Mouse (Mus musculus) Patski (cell line): ENCODE data around the gene Rab3a. TPM values are rescaled to one million over a fixed set of nuclear protein-coding genes. Genes with fewer than 3 reads are reported as not detected.

Source experiments
- ATAC-seq: fragments of 100-300 bp; one replicate; pipeline ENCODE4 v1.8.0; 2021
- CTCF ChIA-PET: fragments of 350-600 bp; sonication (Branson Sonifier 250); formaldehyde crosslinking; loops from one replicate; lab custom pipeline; 2022; ENCODE audit warnings: inconsistent platforms; lab: Charles Lee
- POLR2A ChIA-PET: fragments of 350-600 bp; sonication (Branson Sonifier 250); formaldehyde crosslinking; loops from one replicate; lab custom pipeline; 2022; ENCODE audit warnings: antibody characterized with exemption, inconsistent platforms; lab: Charles Lee
- DNase-seq: peaks from one replicate; pipeline ENCODE4 v3.0.0-alpha.2; 2011; ENCODE audit warnings: low read depth, low spot score
- H3K27me3 ChIP-seq: fragments of 371-371 bp; one replicate; pipeline ENCODE4 v1.5.1; 2021
- CTCF ChIP-seq: fragments of 100-300 bp; IDR thresholded peaks from one replicate; pipeline ENCODE4 v1.5.1; 2021
- in situ Hi-C: fragments of 300-500 bp; cut with MboI; formaldehyde crosslinking; loops from 3 replicates; pipeline ENCODE4 v1.11.1; 2018; ENCODE audit warnings: low pct_unique_long_range_greater_than_20kb, mixed read lengths
- polyA plus RNA-seq: library from polyadenylated mRNA; unstranded; gene quantifications from one replicate; pipeline ENCODE4 v1.2.3, GENCODE M21; 2021

The Rab3a gene
- polyA plus RNA-seq, result 35.0 TPM

DNA sequence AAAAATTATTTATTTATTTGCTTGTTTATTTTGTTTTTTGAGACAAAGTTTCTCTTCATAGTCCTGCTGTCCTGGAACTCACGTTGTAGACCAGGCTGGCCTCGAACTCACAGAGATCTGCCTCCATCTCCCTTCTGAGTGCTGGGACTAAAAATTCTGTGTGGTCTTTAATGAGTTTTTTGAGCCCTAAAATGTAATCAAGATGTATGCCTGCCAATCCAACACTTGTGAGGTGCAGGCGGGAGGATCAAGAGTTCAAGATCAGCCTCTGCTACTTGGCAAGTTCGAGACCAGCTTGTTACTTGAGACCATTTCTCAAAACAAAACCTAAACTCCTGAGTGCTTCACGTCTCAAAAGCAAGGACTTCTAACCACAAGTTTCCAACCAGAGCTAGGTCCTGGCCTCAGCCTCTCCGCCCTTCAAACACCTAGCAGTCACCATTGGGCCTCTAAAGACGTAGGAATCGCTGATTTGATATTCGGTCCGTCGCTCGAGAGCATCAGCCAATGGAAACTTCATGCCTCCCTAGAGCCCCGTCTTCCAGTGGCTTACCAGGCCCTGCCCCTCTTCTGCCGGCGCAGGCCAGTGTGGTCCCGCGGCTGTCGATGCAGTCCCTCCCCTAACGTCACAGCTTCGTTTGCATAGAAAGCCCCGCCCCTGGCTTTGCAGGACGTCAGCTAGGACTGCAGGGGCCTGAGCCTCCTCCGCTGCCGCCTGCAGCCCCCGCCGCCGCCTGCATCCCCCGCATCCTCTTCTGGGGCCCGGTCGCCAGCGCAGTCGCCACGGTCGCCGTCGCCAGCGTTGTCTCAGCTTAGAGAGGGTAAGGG, at the start of gene Rab3a:
Gene Rab3a (plus strand): TSS at position 637 of the 828 bp plus-strand sequence.
- CTCF ChIA-PET, result interaction anchor here (0.8 to 1.0 kb wide), 3 partner anchors 33 to 81 kb away, joined by 3 to 4 read pairs (median 3); partner anchors contain the start of gene Gm3336
- POLR2A ChIA-PET, result interaction anchor here (0.5 to 0.6 kb wide), 2 partner anchors 13 to 31 kb away, joined by 4 read pairs; partner anchors contain the start of gene Pde4c
- no peaks in the 10 kb centered on the region for H3K27me3 ChIP-seq
- ATAC-seq (peak; percentile 95), DNase-seq (peak; percentile 82)
- in situ Hi-C loops, result loop anchor here (5.0 kb wide), 1 partner anchor 37 kb away; the partner anchor contains the start of gene Gm3336
- no peak for TF ChIP-seq CTCF

DNA sequence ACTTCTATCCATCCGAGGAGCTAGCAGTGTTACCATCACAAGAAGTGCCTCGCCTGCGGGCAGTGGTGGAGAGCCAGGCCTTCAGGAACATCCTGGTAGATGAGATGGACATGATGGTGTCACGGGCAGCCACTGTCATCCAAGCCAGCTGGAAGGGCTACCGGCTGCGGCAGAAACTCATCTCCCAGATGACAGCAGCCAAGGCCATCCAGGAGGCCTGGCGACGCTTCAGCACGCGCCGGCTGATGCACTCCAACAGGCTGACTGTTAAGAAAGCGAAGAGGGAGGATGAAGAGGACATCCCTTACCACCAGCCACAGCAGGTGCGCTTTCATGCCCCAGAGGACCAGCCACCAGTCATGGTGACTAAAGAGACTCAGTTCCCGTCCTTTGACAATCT, 46.2 kb upstream of the Rab3a start:
- ChIA-PET CTCF (no interaction called here), POLR2A (interaction anchor here (0.6 kb wide), 1 partner anchor 101 kb away, joined by 6 read pairs; no protein-coding TSS in a partner anchor)
- no peaks in the 10 kb centered on the region for H3K27me3 ChIP-seq
- TF ChIP-seq CTCF, result no peak
- DNase-seq (no peak), ATAC-seq (no peak)
- in situ Hi-C loops, result no loop called here

DNA sequence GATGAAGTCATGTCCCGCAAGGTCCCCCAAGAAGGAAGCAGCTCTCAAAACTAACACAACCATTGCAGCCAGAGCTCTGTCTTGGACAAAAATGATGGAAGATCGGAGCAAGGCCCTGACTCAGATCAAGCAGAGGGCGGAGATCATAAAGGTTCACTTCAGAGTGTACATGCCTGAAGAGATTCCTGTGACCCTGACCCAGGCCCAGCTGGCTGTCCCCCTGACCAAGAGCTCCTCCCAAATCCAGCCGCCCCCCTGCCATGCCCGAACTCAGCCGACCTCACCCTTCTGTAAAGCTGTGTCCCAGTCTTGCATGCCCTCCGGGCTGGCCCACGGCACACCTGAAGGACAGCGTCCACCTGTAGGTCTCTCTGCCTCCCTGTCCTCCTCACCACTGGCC, 44.7 kb upstream of the Rab3a start:
- no peak for DNase-seq
- in situ Hi-C loops, result loop anchor here (5.0 kb wide), 1 partner anchor 37 kb away; the partner anchor contains the start of gene Lsm4
- ChIA-PET POLR2A (interaction anchor here (1.2 kb wide), 1 partner anchor 10 kb away, joined by 4 read pairs; no protein-coding TSS in a partner anchor), CTCF (interaction anchor here (1.0 to 2.1 kb wide), 5 partner anchors 9 to 86 kb away, joined by 3 to 7 read pairs (median 3); partner anchors contain the start of gene Gm3336)
- H3K27me3 ChIP-seq, result no peaks in the 10 kb centered on the region
- TF ChIP-seq CTCF, result no peak
- ATAC-seq, result no peak

DNA sequence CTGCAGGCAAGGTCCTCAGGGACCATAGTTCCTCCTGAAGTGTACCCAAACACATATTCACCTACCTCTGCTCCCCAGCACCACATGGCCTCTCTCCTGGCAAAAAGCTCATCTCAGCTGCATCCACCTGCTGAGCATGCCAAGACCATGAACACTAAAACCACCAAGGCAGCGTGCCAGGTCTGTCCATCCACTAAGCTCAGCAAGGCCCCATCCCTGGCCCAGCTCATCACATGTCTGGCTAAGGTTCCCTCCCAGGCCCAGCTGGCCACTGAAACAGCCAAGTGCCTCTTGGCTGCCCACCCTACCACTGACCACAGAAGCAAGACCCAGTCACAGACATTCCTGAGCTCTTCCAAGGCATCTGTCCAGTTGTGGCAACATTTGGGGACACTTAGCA, 44.2 kb upstream of the Rab3a start:
- TF ChIP-seq CTCF, result no peak
- peak; percentile 22 for ATAC-seq
- peak; percentile 91 for DNase-seq
- ChIA-PET CTCF (interaction anchor here (1.0 to 2.1 kb wide), 5 partner anchors 8 to 85 kb away, joined by 3 to 7 read pairs (median 3); partner anchors contain the start of gene Gm3336), POLR2A (interaction anchor here (0.8 to 1.2 kb wide), 2 partner anchors 8 to 11 kb away, joined by 4 to 6 read pairs; no protein-coding TSS in a partner anchor)
- in situ Hi-C loops, result loop anchor here (5.0 kb wide), 1 partner anchor 38 kb away; the partner anchor contains the start of gene Lsm4
- no peaks in the 10 kb centered on the region for H3K27me3 ChIP-seq

DNA sequence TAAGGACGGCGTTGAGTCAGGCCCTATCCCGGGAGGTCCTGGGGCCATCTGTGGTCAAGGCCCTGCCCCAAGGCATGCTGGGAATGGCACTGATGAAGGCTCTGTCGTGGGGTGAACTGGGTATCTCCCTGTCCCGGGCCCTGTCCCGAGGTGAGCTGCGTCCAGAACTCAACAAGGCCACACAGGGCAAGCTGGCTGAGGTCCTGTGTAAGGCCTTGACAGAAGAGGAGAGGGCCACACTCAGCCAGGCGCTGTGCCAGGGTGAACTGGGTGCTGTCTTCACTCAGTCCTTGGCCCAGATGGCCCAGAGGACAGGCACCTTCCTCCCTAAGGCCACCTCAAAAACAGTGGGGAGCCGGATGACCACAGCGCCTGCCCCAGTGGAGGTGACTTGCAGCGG, 43.4 kb upstream of the Rab3a start:
- POLR2A ChIA-PET, result interaction anchor here (0.8 kb wide), 1 partner anchor 9 kb away, joined by 6 read pairs; no protein-coding TSS in a partner anchor
- DNase-seq (no peak), ATAC-seq (no peak)
- H3K27me3 ChIP-seq, result no peaks in the 10 kb centered on the region
- no peak for TF ChIP-seq CTCF
- CTCF ChIA-PET, result interaction anchor here (1.2 kb wide), 1 partner anchor 52 kb away, joined by 6 read pairs; no protein-coding TSS in a partner anchor
- in situ Hi-C loops, result loop anchor here (5.0 kb wide), 1 partner anchor 39 kb away; the partner anchor contains the start of gene Lsm4

DNA sequence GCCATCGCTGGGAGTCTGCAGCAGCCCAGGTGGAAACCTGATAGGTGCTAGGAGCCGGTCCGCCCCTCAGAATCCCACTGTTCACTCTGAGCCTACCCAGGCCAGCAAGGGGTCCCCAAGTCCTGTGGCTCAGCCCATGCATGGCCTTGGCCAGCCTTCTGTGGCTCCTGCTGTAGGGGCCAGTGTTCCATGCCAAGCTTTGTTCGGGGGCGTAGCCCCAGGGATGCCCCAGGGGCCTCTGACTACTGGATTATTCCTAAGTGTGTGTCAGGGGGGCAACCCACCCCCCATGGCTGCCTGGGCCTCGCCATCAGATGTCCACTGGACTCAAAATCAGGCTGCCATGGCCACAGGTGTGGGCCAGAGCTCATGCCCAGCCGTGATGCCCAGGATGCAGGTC, 40.5 kb upstream of the Rab3a start:
- DNase-seq, result no peak
- TF ChIP-seq CTCF, result no peak
- ChIA-PET CTCF (no interaction called here), POLR2A (interaction anchor here (1.1 kb wide), 1 partner anchor 10 kb away, joined by 3 read pairs; the partner anchor contains the start of gene Pde4c)
- ATAC-seq, result no peak
- H3K27me3 ChIP-seq, result no peaks in the 10 kb centered on the region
- in situ Hi-C loops, result loop anchor here (5.0 kb wide), 1 partner anchor 42 kb away; the partner anchor contains the start of gene Lsm4

DNA sequence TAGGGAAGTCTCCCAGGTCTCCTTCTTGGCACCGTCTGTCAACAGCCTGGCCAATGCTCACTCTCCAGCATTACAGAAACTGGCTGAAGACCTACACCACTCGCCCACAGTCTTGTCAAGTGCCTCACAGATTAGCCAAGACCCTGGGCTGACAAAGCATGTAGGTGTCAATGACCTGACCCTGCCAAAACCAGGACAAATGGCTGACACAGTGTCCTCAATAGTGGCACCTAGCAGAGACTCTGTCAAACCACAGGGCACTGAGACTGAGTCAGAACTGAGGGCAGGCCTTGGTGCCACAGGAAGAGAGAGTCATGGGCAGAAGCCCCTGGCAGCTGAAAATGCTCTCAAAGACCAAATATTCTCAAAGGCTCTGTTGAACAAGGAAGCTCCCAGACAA, 39.4 kb upstream of the Rab3a start:
- ATAC-seq, result no peak
- in situ Hi-C loops, result loop anchor here (5.0 kb wide), 1 partner anchor 37 kb away; the partner anchor contains the start of gene Rab3a
- ChIA-PET CTCF (interaction anchor here (1.2 to 1.5 kb wide), 2 partner anchors 37 to 49 kb away, joined by 3 read pairs; no protein-coding TSS in a partner anchor), POLR2A (interaction anchor here (1.4 kb wide), 1 partner anchor 124 kb away, joined by 3 read pairs; no protein-coding TSS in a partner anchor)
- no peaks in the 10 kb centered on the region for H3K27me3 ChIP-seq
- TF ChIP-seq CTCF, result no peak
- no peak for DNase-seq

DNA sequence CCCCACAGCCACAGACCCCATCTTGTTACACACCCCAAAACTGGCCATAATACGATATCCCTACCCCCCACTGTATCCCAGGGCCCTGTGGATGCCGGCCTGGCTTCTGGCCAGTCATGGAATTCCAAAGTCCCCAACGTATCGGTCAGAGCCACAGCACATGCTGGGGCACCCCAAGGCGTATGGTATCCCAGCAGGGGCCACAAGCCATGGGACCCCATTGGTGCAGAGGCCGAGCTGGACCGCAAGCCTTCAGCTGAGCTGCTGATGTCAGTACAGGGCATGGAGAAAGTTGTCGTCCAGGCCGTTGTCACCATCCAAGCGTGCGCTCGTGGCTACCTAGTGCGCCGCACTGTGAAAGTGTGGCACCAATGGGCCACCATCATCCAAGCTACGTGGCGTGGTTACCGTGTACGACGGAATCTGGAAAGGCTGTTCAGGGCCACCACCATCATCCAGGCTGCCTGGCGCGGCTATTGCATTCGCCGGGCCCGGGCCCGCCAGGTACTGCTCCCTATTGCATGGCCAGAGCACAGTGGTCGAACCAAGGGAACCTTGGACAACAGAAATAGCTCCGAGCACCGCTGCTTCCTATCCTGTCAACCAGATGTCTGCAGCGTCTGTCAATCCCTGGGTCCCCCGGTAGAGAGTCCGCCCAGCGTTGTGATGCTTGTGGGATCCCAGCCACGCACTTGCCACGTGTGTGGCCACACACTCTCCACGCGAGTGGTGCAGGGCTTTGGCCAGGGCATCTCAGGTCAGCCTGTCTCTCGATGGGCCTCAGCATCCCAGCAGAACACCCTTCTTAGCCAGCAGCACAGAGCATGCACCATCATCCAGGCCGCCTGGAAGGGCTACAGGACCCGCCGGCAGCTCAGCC, 37.7 kb upstream of the Rab3a start:
- TF ChIP-seq CTCF, result no peak
- POLR2A ChIA-PET, result interaction anchor here (0.6 kb wide), 1 partner anchor 10 kb away, joined by 3 read pairs; no protein-coding TSS in a partner anchor
- in situ Hi-C loops, result loop anchor here (5.0 kb wide), 1 partner anchor 36 kb away; the partner anchor contains the start of gene Rab3a
- CTCF ChIA-PET, result interaction anchor here (1.5 kb wide), 1 partner anchor 47 kb away, joined by 3 read pairs; no protein-coding TSS in a partner anchor
- no peaks in the 10 kb centered on the region for H3K27me3 ChIP-seq
- ATAC-seq (no peak), DNase-seq (no peak)

DNA sequence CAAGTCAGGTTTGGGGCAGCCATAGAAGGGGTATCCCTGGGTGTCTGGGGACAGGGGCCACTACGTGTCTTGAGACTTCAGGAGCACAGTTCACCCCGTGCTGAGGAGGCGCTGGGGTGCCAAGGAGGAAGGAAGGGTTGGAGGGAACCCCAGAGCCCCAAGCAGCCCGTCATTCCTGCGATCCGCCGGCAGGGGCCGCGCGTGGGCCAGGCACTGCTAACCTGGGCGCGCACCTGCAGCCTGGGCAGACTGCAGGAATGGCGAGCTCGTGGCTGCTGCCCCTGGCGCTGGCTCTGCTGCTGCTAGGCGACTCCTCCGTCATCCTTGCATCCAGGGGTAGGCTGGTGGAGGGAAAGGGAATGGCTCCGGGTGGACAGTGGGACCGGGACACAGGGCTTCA, 36.2 kb upstream of the Rab3a start, which contains the start of gene Gm3336:
Gene Gm3336 (plus strand): TSS at position 247 of the 400 bp plus-strand sequence.
- DNase-seq (no peak), ATAC-seq (peak; percentile 34)
- ChIA-PET CTCF (interaction anchor here (0.6 to 1.6 kb wide), 12 partner anchors 9 to 200 kb away, joined by 3 to 8 read pairs (median 4); partner anchors contain the start of genes Mpv17l2 and Rab3a), POLR2A (no interaction called here)
- in situ Hi-C loops, result loop anchor here (5.0 kb wide), 1 partner anchor 34 kb away; the partner anchor contains the start of gene Rab3a
- no peak for TF ChIP-seq CTCF
- no peaks in the 10 kb centered on the region for H3K27me3 ChIP-seq
